Mouse (Mus musculus): ENCODE measurements around the gene Jarid2.

DNA sequence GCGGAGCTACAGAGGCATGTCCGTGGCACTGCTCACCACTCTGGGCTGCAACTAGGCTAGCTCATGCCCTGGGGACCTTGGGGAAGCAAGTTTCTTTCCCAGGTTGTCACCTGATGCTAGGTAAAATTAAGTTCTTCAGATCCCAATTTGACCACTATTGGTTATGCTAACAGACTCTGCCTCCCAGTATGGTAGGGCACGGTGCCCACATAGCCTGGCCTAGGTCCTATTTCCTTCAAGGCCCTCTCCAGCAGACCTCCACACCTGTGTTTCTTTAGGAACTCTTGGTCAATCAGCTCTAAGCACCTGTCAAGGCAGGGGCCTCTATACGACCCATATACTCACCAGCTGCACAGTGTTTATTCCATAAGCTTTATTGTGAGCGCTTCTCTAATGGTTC, 192.4 kb downstream of the Jarid2 start:
- no peak for TF ChIP-seq CTCF (conservative IDR thresholded peaks at IDR 0.05; ENCODE audit: insufficient read depth, insufficient read length, low read depth, low read length)
- TF ChIP-seq POLR2A (IDR thresholded peaks at IDR 0.05; ENCODE audit: low read depth, low read length): no peak
